Mouse (Mus musculus): Measurements from ENCODE around the gene Tekt4. TPM values are rescaled to one million over a fixed set of nuclear protein-coding genes. Genes with fewer than 3 reads are reported as not detected.

The Tekt4 gene
- polyA plus RNA-seq, 1 experiment from 2014 or later: 0.81 TPM

DNA sequence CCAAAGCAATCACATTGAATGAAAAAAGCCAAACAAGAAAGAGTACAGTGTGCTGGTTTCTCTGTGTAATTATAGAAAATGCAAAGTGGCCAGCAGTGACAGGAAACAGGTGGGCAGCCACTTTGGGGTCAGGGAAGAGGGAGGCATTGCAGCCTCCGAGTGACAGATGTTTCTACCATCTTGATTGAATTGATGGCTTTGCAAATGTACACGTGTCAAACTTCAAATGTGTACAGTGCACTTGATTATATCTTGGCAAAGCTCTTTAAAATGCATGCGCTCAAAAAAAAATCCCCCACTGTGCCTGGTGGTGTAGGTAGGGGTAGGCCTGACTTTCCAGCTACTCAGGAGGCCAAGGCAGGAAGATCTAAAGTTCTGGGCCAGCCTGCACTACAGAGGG, 11.5 kb upstream of the Tekt4 start:
- no peaks in the 10 kb centered on the region for H3K9me3 ChIP-seq (replicated peaks; ENCODE audit: control insufficient read depth, low read length)
- H3K4me3 ChIP-seq (ENCODE audit: low read length): no peak overlapping the region
- H3K4me2 ChIP-seq (ENCODE audit: low read depth, low read length): no peak overlapping the region
- ATAC-seq (replicated peaks; ENCODE audit: extremely low read depth, insufficient read depth, low FRiP score): no peak
- H3K36me3 ChIP-seq (ENCODE audit: control insufficient read depth, insufficient read depth): no peaks in the 10 kb centered on the region
- no peaks in the 10 kb centered on the region for H3K27me3 ChIP-seq (ENCODE audit: control insufficient read depth, insufficient read depth, low read length)
- 65% methylated on average over 3 of the region's 3 CpGs for WGBS
- peaks cover 2% of the 10 kb centered on the region for H3K4me1 ChIP-seq (ENCODE audit: control insufficient read depth, insufficient read depth, low read length)
- H3K9ac ChIP-seq (ENCODE audit: low read length): no peak overlapping the region
- H3K27ac ChIP-seq (ENCODE audit: low read length): no peak overlapping the region

DNA sequence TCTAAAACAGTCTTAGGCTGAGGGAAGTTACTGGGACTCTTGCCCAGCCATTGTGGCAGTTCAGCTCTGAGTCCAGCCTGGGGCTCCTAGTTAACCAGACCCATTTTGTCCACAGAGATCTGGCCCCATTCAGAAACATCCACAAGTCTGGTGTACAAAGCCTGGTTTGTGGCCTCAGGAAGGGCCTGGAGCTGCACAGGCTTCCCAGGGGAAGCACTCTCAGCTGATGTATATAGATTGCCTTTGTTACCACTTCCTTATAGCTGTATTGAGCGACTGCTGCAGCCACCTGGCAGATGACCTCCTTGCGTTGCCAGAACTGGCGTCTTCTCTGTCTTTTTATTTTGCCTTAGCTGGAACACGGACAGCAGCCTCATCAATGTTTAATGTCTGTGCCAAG, 9.3 kb upstream of the Tekt4 start:
- H3K9me3 ChIP-seq (replicated peaks; ENCODE audit: control insufficient read depth, low read length): no peaks in the 10 kb centered on the region
- no peak for ATAC-seq (replicated peaks; ENCODE audit: extremely low read depth, insufficient read depth, low FRiP score)
- H3K9ac ChIP-seq (ENCODE audit: low read length): no peak overlapping the region
- no peak overlapping the region for H3K27ac ChIP-seq (ENCODE audit: low read length)
- H3K4me2 ChIP-seq (ENCODE audit: low read depth, low read length): no peak overlapping the region
- H3K4me1 ChIP-seq (ENCODE audit: control insufficient read depth, insufficient read depth, low read length): no peaks in the 10 kb centered on the region
- no peaks in the 10 kb centered on the region for H3K36me3 ChIP-seq (ENCODE audit: control insufficient read depth, insufficient read depth)
- WGBS: 55% methylated on average over 4 of the region's 4 CpGs
- no peaks in the 10 kb centered on the region for H3K27me3 ChIP-seq (ENCODE audit: control insufficient read depth, insufficient read depth, low read length)
- no peak overlapping the region for H3K4me3 ChIP-seq (ENCODE audit: low read length)

DNA sequence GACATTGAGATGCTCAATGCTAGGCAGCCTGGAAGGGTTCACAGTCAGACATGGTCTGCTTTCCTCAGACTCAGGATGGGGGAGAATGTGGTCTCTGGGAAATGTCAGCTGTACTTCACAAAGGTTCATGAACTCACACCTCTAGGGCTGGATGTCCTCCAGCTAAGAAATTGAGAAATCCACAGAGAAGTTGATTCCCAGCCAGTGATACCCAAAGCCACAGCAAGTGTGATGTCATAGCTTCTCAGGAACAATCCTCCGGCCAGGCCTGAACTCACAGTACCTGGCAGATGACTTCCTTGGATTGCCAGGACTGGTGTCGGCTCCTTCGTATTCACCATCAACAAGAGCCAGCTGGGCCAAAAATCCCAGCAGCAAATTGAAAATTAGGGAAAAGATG, 8.6 kb upstream of the Tekt4 start:
- H3K4me3 ChIP-seq (ENCODE audit: low read length): no peak overlapping the region
- no peak overlapping the region for H3K4me2 ChIP-seq (ENCODE audit: low read depth, low read length)
- no peak overlapping the region for H3K27ac ChIP-seq (ENCODE audit: low read length)
- WGBS: 83% methylated on average over 3 of the region's 3 CpGs
- ATAC-seq (replicated peaks; ENCODE audit: extremely low read depth, insufficient read depth, low FRiP score): no peak
- H3K27me3 ChIP-seq (ENCODE audit: control insufficient read depth, insufficient read depth, low read length): no peaks in the 10 kb centered on the region
- no peaks in the 10 kb centered on the region for H3K36me3 ChIP-seq (ENCODE audit: control insufficient read depth, insufficient read depth)
- no peak overlapping the region for H3K9ac ChIP-seq (ENCODE audit: low read length)
- H3K9me3 ChIP-seq (replicated peaks; ENCODE audit: control insufficient read depth, low read length): no peaks in the 10 kb centered on the region
- H3K4me1 ChIP-seq (ENCODE audit: control insufficient read depth, insufficient read depth, low read length): no peaks in the 10 kb centered on the region

DNA sequence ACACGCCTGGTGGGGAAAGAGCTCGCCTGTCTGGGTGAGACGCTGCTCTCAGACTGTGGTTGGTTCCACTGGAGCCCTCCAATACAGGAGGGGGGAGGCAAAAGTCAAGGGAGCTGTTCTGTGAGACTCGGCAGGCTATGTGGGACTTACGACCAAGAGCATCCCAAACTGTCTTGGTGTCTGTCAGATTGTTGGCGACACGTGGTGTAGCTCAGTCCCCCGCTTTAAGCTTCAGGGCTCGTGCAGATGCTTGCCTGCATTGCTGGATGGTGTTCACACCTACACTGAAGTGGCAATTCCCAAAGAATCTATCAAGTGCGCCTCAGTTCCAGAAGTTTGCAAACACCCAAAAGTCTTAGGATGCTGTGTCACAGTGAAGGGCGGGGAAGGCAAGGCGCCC, 6.5 kb upstream of the Tekt4 start:
- no peak overlapping the region for H3K4me2 ChIP-seq (ENCODE audit: low read depth, low read length)
- no peak overlapping the region for H3K4me3 ChIP-seq (ENCODE audit: low read length)
- ATAC-seq (replicated peaks; ENCODE audit: extremely low read depth, insufficient read depth, low FRiP score): no peak
- no peak overlapping the region for H3K27ac ChIP-seq (ENCODE audit: low read length)
- whole genome bisulfite sequencing: 68% methylated on average over 12 of the region's 12 CpGs
- no peaks in the 10 kb centered on the region for H3K4me1 ChIP-seq (ENCODE audit: control insufficient read depth, insufficient read depth, low read length)
- no peaks in the 10 kb centered on the region for H3K9me3 ChIP-seq (replicated peaks; ENCODE audit: control insufficient read depth, low read length)
- no peaks in the 10 kb centered on the region for H3K27me3 ChIP-seq (ENCODE audit: control insufficient read depth, insufficient read depth, low read length)
- H3K9ac ChIP-seq (ENCODE audit: low read length): no peak overlapping the region
- H3K36me3 ChIP-seq (ENCODE audit: control insufficient read depth, insufficient read depth): no peaks in the 10 kb centered on the region

DNA sequence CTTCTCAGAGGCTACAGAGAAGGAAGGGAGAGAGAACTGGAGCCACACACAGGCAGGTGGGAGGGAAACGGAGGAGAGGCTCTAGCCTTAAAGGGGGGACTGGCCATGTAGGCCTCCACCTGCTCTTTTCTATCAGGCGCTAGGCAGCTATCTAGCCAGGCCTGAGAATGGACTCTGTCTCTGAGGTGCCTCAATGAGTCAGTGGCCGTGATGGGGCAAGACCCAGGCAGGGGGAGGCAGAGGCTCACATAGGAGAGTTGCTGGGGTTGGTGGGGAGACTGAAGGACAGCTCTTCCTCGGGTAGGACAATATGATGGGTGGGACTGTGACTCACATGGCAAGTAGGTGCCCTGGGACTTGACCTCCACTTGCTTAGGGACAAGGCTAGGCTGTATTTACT, 4.1 kb upstream of the Tekt4 start:
- H3K27me3 ChIP-seq (ENCODE audit: control insufficient read depth, insufficient read depth, low read length): no peaks in the 10 kb centered on the region
- no peaks in the 10 kb centered on the region for H3K36me3 ChIP-seq (ENCODE audit: control insufficient read depth, insufficient read depth)
- H3K27ac ChIP-seq (ENCODE audit: low read length): no peak overlapping the region
- WGBS: 50% methylated on average over 4 of the region's 4 CpGs
- no peak overlapping the region for H3K9ac ChIP-seq (ENCODE audit: low read length)
- ATAC-seq (replicated peaks; ENCODE audit: extremely low read depth, insufficient read depth, low FRiP score): no peak
- no peaks in the 10 kb centered on the region for H3K4me1 ChIP-seq (ENCODE audit: control insufficient read depth, insufficient read depth, low read length)
- no peak overlapping the region for H3K4me3 ChIP-seq (ENCODE audit: low read length)
- no peaks in the 10 kb centered on the region for H3K9me3 ChIP-seq (replicated peaks; ENCODE audit: control insufficient read depth, low read length)
- no peak overlapping the region for H3K4me2 ChIP-seq (ENCODE audit: low read depth, low read length)

DNA sequence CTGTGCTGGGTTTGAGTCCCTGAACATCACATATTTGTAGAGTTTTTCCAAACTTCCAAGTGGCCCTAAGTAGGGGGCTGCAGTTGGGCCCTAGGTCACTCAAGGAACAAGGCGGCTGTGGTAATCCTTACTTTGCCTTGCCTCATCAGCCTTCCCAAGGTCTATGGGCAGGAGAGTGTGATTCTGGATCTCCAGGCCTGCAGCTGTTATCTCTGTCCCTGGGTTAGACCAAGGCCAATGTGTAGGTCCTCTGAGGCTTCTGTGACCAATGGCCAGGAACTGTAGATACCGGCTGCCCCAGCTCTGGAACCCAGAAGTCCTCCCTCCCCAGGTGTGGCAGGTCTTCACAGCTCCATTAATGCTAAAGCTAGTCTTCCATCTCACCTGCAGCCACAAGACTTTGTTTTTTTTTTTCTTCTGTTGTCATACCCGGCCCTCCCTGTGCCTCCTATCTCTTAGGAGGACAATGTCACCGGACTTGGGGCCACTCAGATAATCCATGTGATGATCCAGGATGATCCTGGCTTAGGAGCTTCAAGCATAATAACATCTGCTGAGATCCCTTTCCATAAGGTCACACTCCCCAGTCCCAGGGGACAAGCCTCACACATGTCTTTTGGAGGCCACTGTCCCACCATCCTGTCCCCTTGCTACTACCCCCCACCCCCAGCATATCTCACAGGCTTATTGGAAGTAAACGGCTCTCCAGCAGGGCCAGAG, 2.0 kb upstream of the Tekt4 start:
- Histone ChIP-seq H3K9me3 (replicated peaks; ENCODE audit: control insufficient read depth, low read length) (no peaks in the 10 kb centered on the region), H3K4me3 (ENCODE audit: low read length) (no peak overlapping the region), H3K4me2 (ENCODE audit: low read depth, low read length) (no peak overlapping the region), H3K27me3 (ENCODE audit: control insufficient read depth, insufficient read depth, low read length) (no peaks in the 10 kb centered on the region), H3K4me1 (ENCODE audit: control insufficient read depth, insufficient read depth, low read length) (no peaks in the 10 kb centered on the region), H3K36me3 (ENCODE audit: control insufficient read depth, insufficient read depth) (no peaks in the 10 kb centered on the region), H3K27ac (ENCODE audit: low read length) (no peak overlapping the region), H3K9ac (ENCODE audit: low read length) (no peak overlapping the region)
- 74% methylated on average over 5 of the region's 5 CpGs for WGBS
- no peak for ATAC-seq (replicated peaks; ENCODE audit: extremely low read depth, insufficient read depth, low FRiP score)

DNA sequence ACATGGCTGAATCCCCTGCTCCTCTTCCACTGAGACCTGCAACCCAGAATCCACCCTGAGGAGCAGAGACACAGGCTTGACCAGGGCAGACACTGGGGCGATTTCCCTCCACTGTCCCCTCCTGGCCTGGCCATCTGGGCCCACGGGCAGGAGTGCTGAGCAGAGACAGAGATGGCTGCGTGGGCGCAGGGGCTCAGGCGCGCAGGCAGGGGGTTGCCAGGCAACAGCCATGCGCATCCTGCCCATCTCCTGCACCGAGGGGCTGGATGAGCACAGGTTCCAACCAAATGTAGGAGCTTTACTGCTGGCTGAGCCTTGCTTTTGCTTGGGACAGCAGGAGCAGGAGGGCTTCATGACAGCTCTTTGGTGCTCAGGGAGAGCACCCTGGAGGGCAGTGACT, 2.1 kb downstream of the Tekt4 start:
- H3K9me3 ChIP-seq (replicated peaks; ENCODE audit: control insufficient read depth, low read length): no peaks in the 10 kb centered on the region
- H3K4me3 ChIP-seq (ENCODE audit: low read length): no peak overlapping the region
- no peak for ATAC-seq (replicated peaks; ENCODE audit: extremely low read depth, insufficient read depth, low FRiP score)
- H3K27me3 ChIP-seq (ENCODE audit: control insufficient read depth, insufficient read depth, low read length): no peaks in the 10 kb centered on the region
- no peaks in the 10 kb centered on the region for H3K36me3 ChIP-seq (ENCODE audit: control insufficient read depth, insufficient read depth)
- 60% methylated on average over 8 of the region's 8 CpGs for WGBS
- no peak overlapping the region for H3K4me2 ChIP-seq (ENCODE audit: low read depth, low read length)
- no peaks in the 10 kb centered on the region for H3K4me1 ChIP-seq (ENCODE audit: control insufficient read depth, insufficient read depth, low read length)
- no peak overlapping the region for H3K27ac ChIP-seq (ENCODE audit: low read length)
- H3K9ac ChIP-seq (ENCODE audit: low read length): no peak overlapping the region

DNA sequence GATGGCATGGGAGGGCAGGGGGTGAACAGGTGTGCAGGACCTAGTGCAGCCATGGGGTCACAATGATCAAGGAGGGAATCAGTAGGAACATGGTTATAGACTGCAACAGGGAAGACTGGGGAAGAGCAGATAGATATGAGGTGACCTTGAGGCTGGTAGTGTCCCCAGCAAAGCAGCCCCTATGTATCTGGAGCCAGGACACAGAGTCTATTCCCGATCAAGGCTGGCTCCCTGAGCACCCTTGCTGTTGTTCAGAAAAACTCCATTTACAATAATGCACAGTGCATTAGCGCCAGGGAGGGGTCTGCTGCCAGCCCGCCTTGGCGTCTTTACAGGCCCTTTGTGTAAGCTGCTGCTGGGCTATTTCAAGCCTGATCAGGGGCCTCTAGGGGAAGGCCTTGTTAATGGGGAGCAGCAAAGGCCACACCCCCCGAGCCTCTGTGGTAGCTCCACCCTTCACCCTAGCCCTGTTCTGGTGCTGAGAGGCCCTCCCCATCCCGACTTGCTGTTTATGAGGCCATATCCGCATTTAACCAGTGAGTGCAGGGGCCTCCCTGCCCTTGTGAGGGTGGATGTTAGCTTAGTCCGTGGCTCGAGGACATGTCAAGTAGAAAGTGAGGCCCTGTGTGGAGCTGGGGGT, 7.9 kb downstream of the Tekt4 start:
- H3K36me3 ChIP-seq (ENCODE audit: control insufficient read depth, insufficient read depth): no peaks in the 10 kb centered on the region
- ATAC-seq (replicated peaks; ENCODE audit: extremely low read depth, insufficient read depth, low FRiP score): peak; percentile 90
- no peaks in the 10 kb centered on the region for H3K27me3 ChIP-seq (ENCODE audit: control insufficient read depth, insufficient read depth, low read length)
- H3K27ac ChIP-seq (ENCODE audit: low read length): peak overlapping the region; percentile 93
- H3K4me2 ChIP-seq (ENCODE audit: low read depth, low read length): peak overlapping the region; percentile 15
- peak overlapping the region; percentile 47 for H3K9ac ChIP-seq (ENCODE audit: low read length)
- 20% methylated on average over 9 of the region's 9 CpGs for WGBS
- no peak overlapping the region for H3K4me3 ChIP-seq (ENCODE audit: low read length)
- H3K4me1 ChIP-seq (ENCODE audit: control insufficient read depth, insufficient read depth, low read length): peaks cover 27% of the 10 kb centered on the region
- no peaks in the 10 kb centered on the region for H3K9me3 ChIP-seq (replicated peaks; ENCODE audit: control insufficient read depth, low read length)

DNA sequence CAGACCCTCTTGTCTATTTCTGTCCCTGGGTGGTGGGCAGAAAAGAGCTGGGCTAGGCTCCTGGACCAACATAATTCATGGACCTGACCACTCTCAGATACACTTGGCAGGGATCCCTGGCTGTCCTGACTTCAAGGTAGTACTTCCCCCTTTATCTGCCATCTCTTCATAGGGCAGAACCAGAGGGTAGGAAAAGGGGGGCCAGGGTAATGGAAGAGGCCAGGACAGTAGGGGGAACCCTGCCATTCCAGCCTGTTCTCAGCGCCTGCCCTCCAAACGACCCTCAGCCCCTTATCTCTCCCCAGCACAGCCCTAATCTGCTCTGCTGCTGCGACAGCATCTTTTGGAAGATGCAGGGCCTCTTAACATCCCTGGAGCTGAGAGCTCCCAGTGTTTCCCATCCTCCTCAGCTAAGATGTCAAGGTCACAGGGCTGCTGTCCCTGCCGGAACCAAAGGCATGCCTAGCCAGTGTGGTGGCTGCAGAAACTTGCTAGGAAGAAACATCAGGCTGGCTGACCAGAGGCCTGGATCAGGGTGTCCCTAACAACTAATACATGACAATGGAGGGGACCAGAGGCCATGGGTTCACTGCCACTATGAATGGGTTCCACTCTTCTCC, 9.0 kb downstream of the Tekt4 start:
- H3K4me2 ChIP-seq (ENCODE audit: low read depth, low read length): peak overlapping the region; percentile 15

More for the DNA sequence above, 9.0 kb downstream of the Tekt4 start:
- Histone ChIP-seq H3K4me3 (ENCODE audit: low read length) (no peak overlapping the region), H3K27ac (ENCODE audit: low read length) (peak overlapping the region; percentile 93), H3K9ac (ENCODE audit: low read length) (peak overlapping the region; percentile 43), H3K36me3 (ENCODE audit: control insufficient read depth, insufficient read depth) (no peaks in the 10 kb centered on the region), H3K27me3 (ENCODE audit: control insufficient read depth, insufficient read depth, low read length) (no peaks in the 10 kb centered on the region), H3K4me1 (ENCODE audit: control insufficient read depth, insufficient read depth, low read length) (peaks cover 37% of the 10 kb centered on the region), H3K9me3 (replicated peaks; ENCODE audit: control insufficient read depth, low read length) (no peaks in the 10 kb centered on the region)
- ATAC-seq (replicated peaks; ENCODE audit: extremely low read depth, insufficient read depth, low FRiP score): peak; percentile 56
- WGBS: 17% methylated on average over 4 of the region's 4 CpGs
